Mouse (Mus musculus) midbrain, embryonic 10.5 days (tissue): ENCODE measurements around the gene Vmn1r152. TPM values are rescaled to one million over a fixed set of nuclear protein-coding genes. Genes with fewer than 3 reads are reported as not detected.
"Not testable (repeated sequence)": the region's sequence is repeated elsewhere in the genome, so short reads cannot be mapped to it uniquely, and the experiment has no call there.

Source experiments
- DNase-seq: peaks from one replicate; pipeline ENCODE4 v3.0.0-alpha.2; 2017; ENCODE audit warnings: low spot score
- H3K27ac ChIP-seq: fragments of 300-500 bp; sonication (generic); replicated peaks from 2 replicates; pipeline ENCODE4 v1.5.1; 2016; ENCODE audit warnings: mild to moderate bottlenecking
- H3K27me3 ChIP-seq: fragments of 300-500 bp; sonication (generic); 2 replicates; pipeline ENCODE4 v1.6.1; 2016; ENCODE audit warnings: low read depth, mild to moderate bottlenecking; ENCODE audit not compliant: poor library complexity, severe bottlenecking
- H3K36me3 ChIP-seq: fragments of 300-500 bp; sonication (generic); 2 replicates; pipeline ENCODE4 v1.6.1; 2016; ENCODE audit warnings: mild to moderate bottlenecking, moderate library complexity
- H3K4me1 ChIP-seq: fragments of 300-500 bp; sonication (generic); 2 replicates; pipeline ENCODE4 v1.6.1; 2016
- H3K4me3 ChIP-seq: fragments of 300-500 bp; sonication (generic); 2 replicates; pipeline ENCODE4 v1.5.1; 2016; ENCODE audit warnings: mild to moderate bottlenecking, moderate library complexity
- H3K9me3 ChIP-seq: fragments of 300-500 bp; sonication (generic); replicated peaks from 2 replicates; pipeline ENCODE4 v1.6.1; 2016; ENCODE audit warnings: mild to moderate bottlenecking
- WGBS: fragments of 180-500 bp; shearing (Covaris S2); methylation state at CpG from one replicate; pipeline ENCODE4 v1.1.7; 2016; 5-methylcytosine and 5-hydroxymethylcytosine counted together
- polyA plus RNA-seq: library from polyadenylated mRNA; unstranded; fragments of >200 nt; fragmentation: Nextera tagmentation; extraction: Ambion mirVana; gene quantifications from 2 replicates; pipeline ENCODE4 v1.2.1, GENCODE M21; 2016

Vmn1r152 gene
- not detected in 2 replicates for polyA plus RNA-seq

- not testable (repeated sequence) for H3K9me3 ChIP-seq, H3K4me3 ChIP-seq, H3K27me3 ChIP-seq, DNase-seq, H3K4me1 ChIP-seq, H3K27ac ChIP-seq, H3K36me3 ChIP-seq
- no CpG with 5 or more reads among the region's 3 CpGs for WGBS
Observed at GRCm38 (mm10) chr7:22522667-22523066, at the start of gene Vmn1r152. Gene Vmn1r152, plus strand, starts transcription at chr7:22522967.

GRCm38 (mm10) chr7:22499578-22499977 is 23.2 kb upstream of the Vmn1r152 start, which contains the start of gene Vmn1r151:
Gene Vmn1r151, minus strand, starts transcription at chr7:22499678.
- not testable (repeated sequence) for H3K4me3 ChIP-seq, DNase-seq, H3K9me3 ChIP-seq, H3K27ac ChIP-seq, H3K4me1 ChIP-seq, H3K27me3 ChIP-seq, H3K36me3 ChIP-seq
- whole genome bisulfite sequencing, result 62% methylated on average over 2 of the region's 3 CpGs

GRCm38 (mm10) chr7:22534787-22535186 is 12.0 kb downstream of the Vmn1r152 start, which contains the start of gene Gm8677:
Gene Gm8677, minus strand, starts transcription at chr7:22534887.
- not testable (repeated sequence) for H3K27me3 ChIP-seq, DNase-seq, H3K4me1 ChIP-seq, H3K9me3 ChIP-seq, H3K36me3 ChIP-seq, H3K27ac ChIP-seq, H3K4me3 ChIP-seq
- no CpG with 5 or more reads among the region's 1 CpGs for WGBS

GRCm38 (mm10) chr7:22565243-22565642 is 42.5 kb downstream of the Vmn1r152 start, which contains the start of gene Gm4201:
Gene Gm4201, minus strand, starts transcription at chr7:22565343.
- WGBS, result no CpG with 5 or more reads among the region's 3 CpGs
- H3K4me3 ChIP-seq, H3K36me3 ChIP-seq, H3K27me3 ChIP-seq, DNase-seq, H3K27ac ChIP-seq, H3K4me1 ChIP-seq, H3K9me3 ChIP-seq: not testable (repeated sequence)

Other genes with a start within 250 kb of the Vmn1r152 start
- gene Gm4187, start 193.2 kb upstream of the Vmn1r152 start, polyA plus RNA-seq, result not detected in 2 replicates
- not detected in 2 replicates for gene Gm8660, start 151.9 kb upstream of the Vmn1r152 start, polyA plus RNA-seq
- gene Vmn1r148, start 109.4 kb upstream of the Vmn1r152 start, polyA plus RNA-seq, result not detected in 2 replicates
- gene Vmn1r149, start 84.7 kb upstream of the Vmn1r152 start, polyA plus RNA-seq, result not detected in 2 replicates
- not detected in 2 replicates for gene Gm10665, start 58.9 kb upstream of the Vmn1r152 start, polyA plus RNA-seq
- not detected in 2 replicates for gene Vmn1r151, start 23.3 kb upstream of the Vmn1r152 start, polyA plus RNA-seq
- gene Gm8677, start 11.9 kb downstream of the Vmn1r152 start, polyA plus RNA-seq, result not detected in 2 replicates
- not detected in 2 replicates for gene Gm4201, start 42.4 kb downstream of the Vmn1r152 start, polyA plus RNA-seq
- gene Gm4565, start 65.2 kb downstream of the Vmn1r152 start, polyA plus RNA-seq, result not detected in 2 replicates
- gene Vmn1r155, start 135.1 kb downstream of the Vmn1r152 start, polyA plus RNA-seq, result not detected in 2 replicates
- not detected in 2 replicates for gene Gm8693, start 169.3 kb downstream of the Vmn1r152 start, polyA plus RNA-seq
- gene Gm4567, start 196.7 kb downstream of the Vmn1r152 start, polyA plus RNA-seq, result not detected in 2 replicates
- not detected in 2 replicates for gene Vmn1r157, start 238.7 kb downstream of the Vmn1r152 start, polyA plus RNA-seq